Mouse (Mus musculus) embryonic fibroblast, embryonic 13.5 days (primary cell): ENCODE data around the gene Rab12.

Experiments
- CTCF ChIP-seq: IDR thresholded peaks from 2 replicates; pipeline ENCODE4 v1.5.1; 2011; ENCODE audit warnings: mild to moderate bottlenecking, control low read depth, low read length, moderate library complexity, borderline replicate concordance; ENCODE audit not compliant: insufficient read depth
- POLR2A ChIP-seq: IDR thresholded peaks from 2 replicates; pipeline ENCODE4 v1.6.1; 2011; ENCODE audit warnings: low read depth, mild to moderate bottlenecking, control low read depth, low read length, moderate library complexity

DNA sequence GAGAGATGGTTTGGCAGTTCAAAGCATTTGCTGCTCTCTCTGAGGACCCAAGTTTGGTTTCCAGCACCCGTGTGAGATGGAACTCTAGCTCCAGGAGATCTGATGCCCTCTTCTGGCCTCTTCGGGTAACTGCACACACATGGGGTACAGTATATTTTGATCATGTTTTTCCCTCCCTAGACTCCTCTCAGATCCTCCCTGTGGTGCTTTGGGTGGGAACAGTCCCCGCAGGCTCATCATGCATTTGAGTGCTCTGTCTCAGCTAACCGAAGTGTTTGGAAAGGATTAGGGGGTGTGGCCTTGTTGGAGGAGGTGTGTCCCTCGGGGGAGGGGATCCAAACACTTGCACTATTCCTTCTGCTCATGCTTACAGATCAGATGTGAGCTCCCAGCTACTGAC is 31.0 kb upstream of the Rab12 start:
- no peak for TF ChIP-seq POLR2A
- no peak for TF ChIP-seq CTCF
